Mouse (Mus musculus) testis, postnatal 10 days (tissue): ENCODE data around the gene Zic5.

Source experiments
- DNase-seq: peaks from one replicate; pipeline ENCODE4 v3.0.0; 2021; ENCODE audit warnings: low spot score

Gene Zic5

GRCm38 (mm10) chr14:122479461-122480109 lies 14.1 kb upstream of the Zic5 start:
- no peak for DNase-seq

GRCm38 (mm10) chr14:122478574-122479011 lies 13.1 kb upstream of the Zic5 start:
- DNase-seq, result no peak

- DNase-seq, result no peak
These were observed 12.6 kb upstream of the Zic5 start for GRCm38 (mm10) chr14:122477971-122478573.

- no peak for DNase-seq
These were observed 11.8 kb upstream of the Zic5 start for GRCm38 (mm10) chr14:122477261-122477671.

GRCm38 (mm10) chr14:122476822-122477215 lies 11.3 kb upstream of the Zic5 start:
- DNase-seq, result no peak

- DNase-seq, result no peak
These were observed 10.8 kb upstream of the Zic5 start for GRCm38 (mm10) chr14:122476041-122476821.

GRCm38 (mm10) chr14:122475557-122476040 lies 10.1 kb upstream of the Zic5 start:
- no peak for DNase-seq

GRCm38 (mm10) chr14:122474891-122475556 lies 9.5 kb upstream of the Zic5 start, which contains the start of gene Zic2:
Gene Zic2 (plus strand): TSS chr14:122475435.
- no peak for DNase-seq

- no peak for DNase-seq
These were observed 8.8 kb upstream of the Zic5 start for GRCm38 (mm10) chr14:122474041-122474890.

- no peak for DNase-seq
These were observed 7.8 kb upstream of the Zic5 start for GRCm38 (mm10) chr14:122473211-122473751.

- no peak for DNase-seq
These were observed 7.2 kb upstream of the Zic5 start for GRCm38 (mm10) chr14:122472647-122473046.

- DNase-seq, result no peak
These were observed 6.7 kb upstream of the Zic5 start for GRCm38 (mm10) chr14:122472161-122472560.

GRCm38 (mm10) chr14:122471449-122472085 lies 6.1 kb upstream of the Zic5 start:
- no peak for DNase-seq

GRCm38 (mm10) chr14:122468971-122469755 lies 3.7 kb upstream of the Zic5 start:
- DNase-seq, result no peak

- DNase-seq, result no peak
These were observed 2.7 kb upstream of the Zic5 start for GRCm38 (mm10) chr14:122467926-122468841.

GRCm38 (mm10) chr14:122466756-122467362 lies 1.4 kb upstream of the Zic5 start:
- no peak for DNase-seq

- no peak for DNase-seq
These were observed 534 bp upstream of the Zic5 start for GRCm38 (mm10) chr14:122465931-122466490.

GRCm38 (mm10) chr14:122464351-122464762 lies 1.1 kb downstream of the Zic5 start:
- DNase-seq, result no peak
